Mouse (Mus musculus): ENCODE data around the gene Clec10a.

Clec10a gene

GRCm38 (mm10) chr11:70219873-70220272 lies 63.9 kb downstream of the Clec10a start:
- no peak for DNase-seq

- DNase-seq: no peak
Observed at GRCm38 (mm10) chr11:70220323-70220722, 64.3 kb downstream of the Clec10a start.
